Mouse (Mus musculus): Measurements from ENCODE around the gene Ptpn20.

Ptpn20 gene

GRCm38 (mm10) chr14:33588951-33589350 is at the start of gene Ptpn20:
Ptpn20 (plus strand) TSS chr14:33589207.
- DNase-seq (ENCODE audit: extremely low spot score, low spot score), result no peak

DNA sequence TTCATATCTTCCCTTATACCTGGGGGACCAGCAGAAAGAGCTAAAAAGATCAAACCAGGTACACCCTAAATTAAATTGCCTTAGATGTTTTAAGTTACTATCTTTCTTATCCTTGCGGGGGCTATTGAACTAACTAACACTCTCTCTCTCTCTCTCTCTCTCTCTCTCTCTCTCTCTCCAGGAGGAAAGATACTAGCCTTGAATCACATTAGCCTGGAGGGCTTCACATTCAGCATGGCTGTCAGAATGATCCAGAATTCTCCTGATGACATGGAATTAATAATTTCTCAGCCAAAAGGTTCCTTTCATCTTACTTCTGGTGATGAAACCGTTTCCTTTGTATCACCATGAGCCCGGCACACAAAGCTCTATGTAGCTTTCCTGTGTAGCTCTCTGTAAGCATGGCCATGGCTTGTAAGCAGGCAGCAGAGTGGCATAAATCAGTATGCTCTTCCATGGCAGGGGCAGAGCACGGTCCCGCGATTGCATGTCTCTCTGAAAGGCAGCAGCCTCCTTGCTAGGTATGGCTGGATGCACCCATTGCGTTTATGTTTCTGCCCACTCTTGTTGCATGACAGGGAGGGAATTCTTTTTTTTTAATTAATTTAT is 49.3 kb upstream of the Ptpn20 start:
- DNase-seq (ENCODE audit: extremely low spot score, low spot score), result no peak

DNA sequence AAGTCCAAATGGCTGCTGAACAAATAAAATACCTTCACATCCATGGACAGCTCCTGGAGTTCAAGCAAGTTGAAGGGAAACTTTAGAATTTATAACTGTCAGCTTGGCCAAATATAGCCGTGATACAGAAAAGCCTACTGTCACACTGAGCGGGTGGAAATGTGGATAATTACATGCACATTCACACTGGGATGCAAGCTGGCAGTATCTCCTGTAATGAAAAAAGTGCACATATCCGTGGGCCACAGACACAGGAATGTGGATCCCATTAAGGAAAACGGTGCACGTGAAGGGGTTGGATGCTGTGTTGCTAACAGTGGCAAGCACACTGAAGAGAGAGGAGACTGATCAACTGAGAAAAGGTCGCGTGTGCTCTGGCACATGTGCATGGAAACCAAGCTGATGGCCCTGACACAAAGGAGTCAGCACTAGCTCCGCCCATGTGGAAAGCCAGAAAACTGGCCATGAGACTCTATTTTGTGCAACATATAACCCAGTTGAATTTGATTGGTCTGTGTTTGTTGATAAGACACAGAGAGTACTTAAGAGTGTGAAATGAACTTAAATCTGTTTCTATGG is 43.4 kb upstream of the Ptpn20 start:
- DNase-seq (ENCODE audit: extremely low spot score, low spot score), result no peak

- DNase-seq (ENCODE audit: extremely low spot score, low spot score), result no peak
Observed at GRCm38 (mm10) chr14:33548650-33549049, 40.4 kb upstream of the Ptpn20 start.

- DNase-seq (ENCODE audit: extremely low spot score, low spot score), result no peak
Observed at GRCm38 (mm10) chr14:33549856-33550255, 39.2 kb upstream of the Ptpn20 start.

DNA sequence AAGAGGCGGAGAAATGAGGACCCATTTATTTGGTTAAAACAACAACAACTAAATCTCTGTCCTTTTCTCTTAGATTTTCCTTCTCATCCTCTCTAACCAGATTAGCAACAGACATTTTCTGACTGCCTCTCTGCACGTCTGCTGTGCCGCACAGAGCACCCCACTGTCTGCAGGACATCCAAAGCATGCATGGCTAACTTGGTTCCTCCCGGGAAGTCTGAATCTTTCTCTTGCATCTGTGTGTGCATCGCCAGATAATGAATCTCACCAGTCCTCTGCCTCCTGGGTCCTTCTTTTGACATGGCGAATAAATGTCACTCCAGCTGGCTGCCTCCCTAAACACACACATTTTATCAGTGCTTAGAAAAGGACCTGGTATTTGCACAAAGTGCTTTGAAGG is 18.3 kb upstream of the Ptpn20 start:
- DNase-seq (ENCODE audit: extremely low spot score, low spot score), result no peak

GRCm38 (mm10) chr14:33573643-33574042 is 15.4 kb upstream of the Ptpn20 start:
- DNase-seq (ENCODE audit: extremely low spot score, low spot score), result no peak

GRCm38 (mm10) chr14:33579771-33580484 is 9.1 kb upstream of the Ptpn20 start:
- DNase-seq (ENCODE audit: extremely low spot score, low spot score), result no peak

GRCm38 (mm10) chr14:33598376-33599130 is 9.5 kb downstream of the Ptpn20 start:
- DNase-seq (ENCODE audit: extremely low spot score, low spot score), result no peak

DNA sequence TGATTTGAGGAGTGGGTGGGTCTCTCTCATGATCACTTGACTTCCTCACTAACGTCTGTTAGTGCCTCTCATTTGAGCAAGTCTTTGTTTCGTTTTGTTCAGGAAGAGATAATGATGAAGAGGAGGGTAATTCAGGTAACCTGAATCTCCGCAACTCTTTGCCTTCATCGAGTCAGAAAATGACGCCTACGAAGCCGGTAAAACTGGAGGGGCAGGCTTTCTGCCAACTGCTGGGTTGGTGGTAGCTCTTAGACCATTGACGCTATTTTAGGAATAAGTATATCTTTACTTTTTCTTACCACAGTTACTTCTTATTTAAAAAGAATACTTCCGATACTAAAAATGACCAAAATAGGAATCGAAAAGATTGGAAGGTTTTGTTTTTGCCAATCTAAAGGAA is 18.4 kb downstream of the Ptpn20 start:
- DNase-seq (ENCODE audit: extremely low spot score, low spot score), result no peak

DNA sequence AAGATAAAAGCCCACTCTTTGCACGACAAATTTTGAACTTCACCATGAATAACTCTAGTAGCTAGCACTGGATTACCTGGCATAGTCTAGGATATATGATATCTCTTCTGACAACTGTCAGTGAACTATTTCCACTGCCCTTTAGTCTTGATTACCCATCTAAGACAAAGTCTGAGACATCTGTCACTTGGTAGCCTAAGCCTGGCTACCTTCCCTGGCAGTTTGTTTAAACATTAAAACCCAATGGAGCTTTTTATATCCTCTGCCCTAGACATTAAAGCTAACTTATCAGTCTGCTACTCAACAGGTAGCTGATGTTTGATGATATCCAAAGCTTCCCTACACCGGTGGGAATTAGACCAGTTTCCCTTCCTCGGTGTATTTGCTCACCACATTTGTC is 36.0 kb downstream of the Ptpn20 start:
- DNase-seq (ENCODE audit: extremely low spot score, low spot score), result no peak

- no peak for DNase-seq (ENCODE audit: extremely low spot score, low spot score)
Observed at GRCm38 (mm10) chr14:33632790-33633372, 43.9 kb downstream of the Ptpn20 start.

DNA sequence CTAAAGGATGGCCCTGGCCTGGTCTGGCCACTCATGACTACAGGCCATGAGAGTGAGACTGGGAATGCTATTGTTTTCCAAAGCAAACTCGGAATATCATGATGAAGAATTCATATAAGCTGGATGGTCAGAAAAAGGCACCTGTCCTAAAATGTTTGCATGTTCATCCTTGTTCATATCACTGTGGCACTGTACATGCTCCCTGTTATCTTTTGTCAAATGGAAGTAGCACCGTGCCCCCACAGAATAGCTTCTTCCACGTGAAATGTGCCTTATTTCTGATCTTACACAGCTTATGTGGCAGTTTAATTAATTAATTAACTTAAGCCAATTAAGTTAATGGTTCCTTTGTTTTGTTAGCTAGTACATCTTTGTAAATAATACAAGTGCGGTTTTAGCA is 45.3 kb downstream of the Ptpn20 start:
- no peak for DNase-seq (ENCODE audit: extremely low spot score, low spot score)

GRCm38 (mm10) chr14:33634774-33635173 is 45.8 kb downstream of the Ptpn20 start:
- DNase-seq (ENCODE audit: extremely low spot score, low spot score), result no peak

DNA sequence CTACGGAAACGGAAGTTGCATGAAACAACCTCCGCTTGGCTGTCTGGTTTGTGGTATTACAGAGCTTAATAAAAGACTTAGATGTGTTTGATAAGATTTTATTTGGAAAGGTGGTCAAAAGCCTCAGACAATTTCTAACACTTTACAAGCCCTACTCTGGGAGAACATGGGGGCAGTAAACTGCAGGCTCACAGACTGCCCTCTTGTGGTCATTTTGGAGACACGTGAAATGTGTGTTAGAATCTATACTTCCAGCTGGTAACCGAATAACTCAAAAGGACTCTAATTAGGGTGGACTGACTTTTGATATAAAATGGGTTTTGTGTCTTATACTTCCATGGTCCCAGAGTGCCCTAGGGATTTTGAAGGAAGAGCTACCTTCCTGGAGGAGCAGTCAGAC is 50.4 kb downstream of the Ptpn20 start:
- no peak for DNase-seq (ENCODE audit: extremely low spot score, low spot score)

DNA sequence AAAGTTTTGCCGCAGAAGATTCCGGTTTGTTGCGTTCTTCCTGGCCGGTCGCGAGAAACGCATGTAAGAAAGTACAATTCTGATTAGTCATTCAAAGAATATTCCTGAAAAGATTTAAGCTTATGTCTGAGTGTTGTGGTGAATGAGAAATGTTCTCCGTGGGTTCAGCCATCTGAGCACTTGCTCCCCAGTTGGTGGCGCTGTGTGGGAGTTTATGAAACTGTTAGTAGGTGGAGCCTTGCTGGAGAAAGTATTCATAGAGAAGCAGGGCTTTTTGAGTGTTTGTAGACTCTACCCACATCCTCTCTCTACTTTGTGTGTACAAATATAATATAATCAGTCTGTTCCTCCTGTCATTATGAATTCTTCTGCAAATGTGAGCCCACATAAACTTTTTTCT is 61.7 kb downstream of the Ptpn20 start:
- DNase-seq (ENCODE audit: extremely low spot score, low spot score), result no peak

- DNase-seq (ENCODE audit: extremely low spot score, low spot score), result no peak
Observed at GRCm38 (mm10) chr14:33657471-33657901, 68.5 kb downstream of the Ptpn20 start.

DNA sequence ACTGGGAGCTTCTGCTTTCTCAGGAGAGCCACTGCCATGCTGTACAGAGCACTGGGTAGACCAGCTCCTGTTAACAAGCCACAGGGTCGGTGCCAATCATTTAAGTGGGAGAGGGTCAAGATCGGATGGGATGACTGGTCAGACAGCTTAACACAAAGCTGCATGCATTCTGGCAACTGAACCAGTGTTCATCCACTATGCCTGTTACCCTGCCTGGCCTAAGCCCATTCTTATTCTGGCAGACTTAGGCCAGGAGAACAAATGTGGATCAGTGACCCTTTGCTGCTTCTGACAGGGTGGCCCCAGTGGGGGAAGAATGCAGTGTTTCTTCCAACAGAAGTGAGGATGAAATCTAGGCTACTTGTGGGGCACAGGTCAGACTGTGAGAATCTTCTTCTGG is 69.3 kb downstream of the Ptpn20 start:
- no peak for DNase-seq (ENCODE audit: extremely low spot score, low spot score)

DNA sequence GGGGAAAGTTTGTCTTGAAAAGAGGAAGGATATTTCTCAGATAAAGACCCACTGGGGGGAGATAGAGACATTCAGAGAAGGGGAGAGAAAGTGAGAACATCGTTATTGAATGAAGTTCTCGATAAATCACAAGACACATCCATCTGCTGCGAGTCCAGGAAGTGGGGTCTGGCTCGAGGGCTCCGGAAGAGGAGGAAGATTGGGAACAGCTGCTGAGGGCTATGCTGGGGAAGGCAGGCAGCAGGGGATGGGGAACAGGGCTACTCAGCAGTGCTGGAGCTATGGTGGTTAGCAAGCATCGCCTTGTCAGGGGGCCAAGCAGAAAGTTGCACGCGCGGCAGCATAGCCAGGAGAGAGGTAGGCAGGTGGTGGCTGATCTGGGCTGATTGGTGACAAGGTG is 73.1 kb downstream of the Ptpn20 start:
- DNase-seq (ENCODE audit: extremely low spot score, low spot score), result no peak

- DNase-seq (ENCODE audit: extremely low spot score, low spot score), result no peak
Observed at GRCm38 (mm10) chr14:33666301-33666700, 77.3 kb downstream of the Ptpn20 start.

DNA sequence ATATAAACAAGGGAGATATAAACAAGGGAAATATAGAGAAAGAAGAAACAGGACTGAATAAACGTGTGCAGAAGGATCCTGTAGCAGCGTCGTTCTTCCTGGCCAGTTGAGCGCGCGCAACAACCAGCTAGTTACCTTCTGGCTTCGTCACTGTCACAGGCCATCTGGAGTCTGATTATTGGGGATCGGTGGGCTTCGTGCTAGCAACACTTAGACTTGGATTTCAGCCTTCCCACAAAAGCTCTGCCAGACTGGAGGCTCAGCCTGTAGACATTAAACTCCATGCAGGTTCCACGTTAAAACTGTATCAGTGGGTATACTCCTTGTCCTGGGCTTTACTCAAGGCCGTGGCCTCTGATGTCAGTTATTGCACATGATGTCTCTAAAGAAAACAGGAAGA is 80.9 kb downstream of the Ptpn20 start:
- DNase-seq (ENCODE audit: extremely low spot score, low spot score), result no peak

Data from neural tube, embryonic 10.5 days (tissue).